Mouse (Mus musculus): ENCODE measurements around the gene Ifng. TPM values are rescaled to one million over a fixed set of nuclear protein-coding genes. Genes with fewer than 3 reads are reported as not detected.

The Ifng gene
- polyA plus RNA-seq, 1 experiment, result not detected

DNA sequence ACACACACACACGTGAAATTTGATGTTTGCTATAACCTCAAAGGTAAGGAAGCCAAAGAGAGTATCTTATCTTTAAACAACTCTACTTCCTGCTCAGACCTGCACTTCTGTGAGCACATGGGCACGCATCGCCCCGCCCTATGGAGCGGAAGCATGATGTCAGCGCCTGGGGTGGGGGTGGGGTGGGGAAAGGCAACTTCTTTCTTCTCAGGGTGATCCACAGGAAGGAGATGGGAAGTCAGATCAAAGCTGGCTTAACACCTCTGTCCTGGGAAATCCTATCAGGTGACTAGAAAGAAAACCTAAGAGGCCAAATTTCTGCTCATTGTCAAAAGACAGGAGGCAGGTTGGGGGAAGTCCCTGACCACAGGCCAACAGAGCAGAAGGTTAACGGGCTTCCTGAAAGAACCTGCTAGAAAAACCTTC, 21.8 kb upstream of the Ifng start:
- no peak for TF ChIP-seq MYOG (IDR thresholded peaks at IDR 0.05; ENCODE audit: control insufficient read depth in 1 of 3, insufficient read depth in 1 of 3, insufficient read length in 2 of 3, low read depth in 2 of 3)
- no peak for TF ChIP-seq E2F4 (IDR thresholded peaks at IDR 0.05; ENCODE audit: insufficient read depth)
- TF ChIP-seq CEBPB (IDR thresholded peaks at IDR 0.05; ENCODE audit: insufficient read depth, poor library complexity, severe bottlenecking), result no peak
- no peak for TF ChIP-seq TCF3 (IDR thresholded peaks at IDR 0.05; ENCODE audit: insufficient read length, low read depth)
- TF ChIP-seq POLR2AphosphoS2 (IDR thresholded peaks at IDR 0.05; ENCODE audit: insufficient read length, low read depth), result no peak
- no peak for TF ChIP-seq SRF (IDR thresholded peaks at IDR 0.05; ENCODE audit: control insufficient read depth, insufficient read length, low read depth)
- no peak for TF ChIP-seq POLR2A (IDR thresholded peaks at IDR 0.05; ENCODE audit: insufficient read length, low read depth)
- no peak for TF ChIP-seq USF1 (IDR thresholded peaks at IDR 0.05; ENCODE audit: low read depth)
- TF ChIP-seq TCF12 (IDR thresholded peaks at IDR 0.05; ENCODE audit: insufficient read depth, poor library complexity, severe bottlenecking), result no peak
- no peak for TF ChIP-seq MAX (IDR thresholded peaks at IDR 0.05; ENCODE audit: low read depth)
- no peak for TF ChIP-seq MYOD1 (IDR thresholded peaks at IDR 0.05; ENCODE audit: control insufficient read depth in 1 of 3, insufficient read length in 2 of 3, low read depth in 2 of 3)
- TF ChIP-seq REST (IDR thresholded peaks at IDR 0.05; ENCODE audit: insufficient read depth, insufficient read length), result no peak
- no peak overlapping the region for H3K4me2 ChIP-seq (ENCODE audit: low read depth)

DNA sequence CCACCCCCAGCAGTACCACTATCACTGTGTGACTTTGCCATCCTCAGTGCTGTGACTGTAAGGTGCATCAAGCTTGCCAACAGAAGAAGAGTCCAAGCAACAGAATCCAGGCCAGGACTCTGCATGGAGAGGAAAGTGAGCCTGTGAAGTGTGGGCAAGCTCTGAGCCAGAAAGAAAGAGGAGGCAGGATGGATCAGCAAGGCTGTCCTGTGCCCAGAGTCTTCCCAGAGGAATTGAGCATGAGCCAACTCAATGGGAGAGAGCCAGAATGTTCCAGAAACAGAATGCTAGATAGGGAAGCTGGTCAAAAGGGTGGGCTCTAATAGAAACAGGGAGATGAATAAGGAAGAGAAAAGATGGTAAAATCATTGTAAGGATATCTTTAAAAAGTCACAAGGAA, 19.9 kb upstream of the Ifng start:
- H3ac ChIP-seq (ENCODE audit: control insufficient read depth, insufficient read length), result no peak overlapping the region
- no peak overlapping the region for H3K4me3 ChIP-seq
- no peaks in the 10 kb centered on the region for H3K27me3 ChIP-seq (ENCODE audit: control insufficient read depth, insufficient read depth, insufficient read length)
- no peak overlapping the region for H3K4me2 ChIP-seq (ENCODE audit: low read depth)
- no peak for TF ChIP-seq CEBPB (IDR thresholded peaks at IDR 0.05; ENCODE audit: insufficient read depth, poor library complexity, severe bottlenecking)
- TF ChIP-seq POLR2AphosphoS2 (IDR thresholded peaks at IDR 0.05; ENCODE audit: insufficient read length, low read depth), result no peak
- TF ChIP-seq MYOD1 (IDR thresholded peaks at IDR 0.05; ENCODE audit: control insufficient read depth in 1 of 3, insufficient read length in 2 of 3, low read depth in 2 of 3), result no peak
- TF ChIP-seq USF1 (IDR thresholded peaks at IDR 0.05; ENCODE audit: low read depth), result no peak
- no peak for TF ChIP-seq TCF3 (IDR thresholded peaks at IDR 0.05; ENCODE audit: insufficient read length, low read depth)
- TF ChIP-seq MAX (IDR thresholded peaks at IDR 0.05; ENCODE audit: low read depth), result no peak
- no peak for TF ChIP-seq MYOG (IDR thresholded peaks at IDR 0.05; ENCODE audit: control insufficient read depth in 1 of 3, insufficient read depth in 1 of 3, insufficient read length in 2 of 3, low read depth in 2 of 3)
- no peak for TF ChIP-seq POLR2A (IDR thresholded peaks at IDR 0.05; ENCODE audit: insufficient read length, low read depth)
- no peak for TF ChIP-seq SRF (IDR thresholded peaks at IDR 0.05; ENCODE audit: control insufficient read depth, insufficient read length, low read depth)
- TF ChIP-seq REST (IDR thresholded peaks at IDR 0.05; ENCODE audit: insufficient read depth, insufficient read length), result no peak
- H3K36me3 ChIP-seq (ENCODE audit: control insufficient read depth, insufficient read depth), result no peaks in the 10 kb centered on the region
- H3K79me2 ChIP-seq (ENCODE audit: control insufficient read depth, insufficient read depth), result no peaks in the 10 kb centered on the region

More for the DNA sequence above, 21.8 kb upstream of the Ifng start:
- Histone ChIP-seq H3K27me3 (ENCODE audit: control insufficient read depth, insufficient read depth, insufficient read length) (no peaks in the 10 kb centered on the region), H3ac (ENCODE audit: control insufficient read depth, insufficient read length) (no peak overlapping the region), H3K79me2 (ENCODE audit: control insufficient read depth, insufficient read depth) (no peaks in the 10 kb centered on the region), H3K36me3 (ENCODE audit: control insufficient read depth, insufficient read depth) (no peaks in the 10 kb centered on the region), H3K4me3 (no peak overlapping the region)

DNA sequence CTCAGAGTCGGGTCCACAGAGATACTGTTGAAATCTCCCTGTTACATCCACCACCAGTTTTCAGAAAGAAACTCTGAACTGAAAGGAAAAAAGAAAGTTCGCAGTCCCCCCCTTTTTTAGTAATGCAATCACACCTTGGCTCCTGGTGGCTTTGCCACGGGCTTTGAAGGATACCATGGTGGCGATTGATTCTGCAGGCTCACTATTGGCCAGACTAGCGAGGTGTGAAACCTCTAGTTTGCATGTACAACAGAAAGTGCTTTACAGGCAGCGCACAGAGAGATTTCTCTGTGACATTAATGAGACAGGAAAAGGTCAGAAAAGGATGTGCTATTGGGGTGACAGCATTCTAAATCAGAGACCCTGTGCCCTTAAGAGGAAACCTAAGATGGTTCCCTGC, 5.3 kb upstream of the Ifng start:
- Histone ChIP-seq H3K79me2 (ENCODE audit: control insufficient read depth, insufficient read depth) (no peaks in the 10 kb centered on the region), H3ac (ENCODE audit: control insufficient read depth, insufficient read length) (no peak overlapping the region), H3K4me3 (no peak overlapping the region), H3K36me3 (ENCODE audit: control insufficient read depth, insufficient read depth) (no peaks in the 10 kb centered on the region), H3K27me3 (ENCODE audit: control insufficient read depth, insufficient read depth, insufficient read length) (no peaks in the 10 kb centered on the region), H3K4me2 (ENCODE audit: low read depth) (no peak overlapping the region)
- TF ChIP-seq CEBPB (IDR thresholded peaks at IDR 0.05; ENCODE audit: insufficient read depth, poor library complexity, severe bottlenecking) (no peak), TCF3 (IDR thresholded peaks at IDR 0.05; ENCODE audit: insufficient read length, low read depth) (no peak), POLR2A (IDR thresholded peaks at IDR 0.05; ENCODE audit: insufficient read length, low read depth) (no peak)

DNA sequence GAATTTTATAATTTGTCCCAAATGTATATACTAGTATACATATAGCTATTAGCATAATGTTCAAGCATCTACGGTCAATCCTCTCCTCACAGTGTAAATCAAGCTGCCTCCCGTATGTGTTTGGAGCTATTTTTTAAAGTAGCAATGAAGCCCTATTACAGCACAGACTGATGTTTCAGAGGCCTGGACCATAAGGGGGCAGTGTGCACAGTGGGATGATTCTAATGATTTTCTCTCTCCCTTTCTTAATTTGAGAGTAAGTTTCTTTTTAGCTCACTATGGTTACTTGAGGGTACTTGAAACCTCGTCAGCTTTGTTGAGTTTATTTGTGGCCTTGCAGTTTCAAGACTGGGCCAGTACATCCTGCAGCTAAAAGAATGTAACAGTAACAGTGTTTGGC, 1.1 kb downstream of the Ifng start:
- H3K36me3 ChIP-seq (ENCODE audit: control insufficient read depth, insufficient read depth), result no peaks in the 10 kb centered on the region
- no peak overlapping the region for H3K4me3 ChIP-seq
- H3K79me2 ChIP-seq (ENCODE audit: control insufficient read depth, insufficient read depth), result no peaks in the 10 kb centered on the region
- TF ChIP-seq POLR2A (IDR thresholded peaks at IDR 0.05; ENCODE audit: insufficient read length, low read depth), result no peak
- no peak for TF ChIP-seq E2F4 (IDR thresholded peaks at IDR 0.05; ENCODE audit: insufficient read depth)
- no peak for TF ChIP-seq TCF12 (IDR thresholded peaks at IDR 0.05; ENCODE audit: insufficient read depth, poor library complexity, severe bottlenecking)
- no peak for TF ChIP-seq TCF3 (IDR thresholded peaks at IDR 0.05; ENCODE audit: insufficient read length, low read depth)
- no peak for TF ChIP-seq MAX (IDR thresholded peaks at IDR 0.05; ENCODE audit: low read depth)
- TF ChIP-seq POLR2AphosphoS2 (IDR thresholded peaks at IDR 0.05; ENCODE audit: insufficient read length, low read depth), result no peak
- no peak for TF ChIP-seq USF1 (IDR thresholded peaks at IDR 0.05; ENCODE audit: low read depth)
- no peak for TF ChIP-seq CEBPB (IDR thresholded peaks at IDR 0.05; ENCODE audit: insufficient read depth, poor library complexity, severe bottlenecking)
- TF ChIP-seq MYOD1 (IDR thresholded peaks at IDR 0.05; ENCODE audit: control insufficient read depth in 1 of 3, insufficient read length in 2 of 3, low read depth in 2 of 3), result no peak
- TF ChIP-seq MYOG (IDR thresholded peaks at IDR 0.05; ENCODE audit: control insufficient read depth in 1 of 3, insufficient read depth in 1 of 3, insufficient read length in 2 of 3, low read depth in 2 of 3), result no peak
- H3K27me3 ChIP-seq (ENCODE audit: control insufficient read depth, insufficient read depth, insufficient read length), result no peaks in the 10 kb centered on the region
- H3K4me2 ChIP-seq (ENCODE audit: low read depth), result no peak overlapping the region
- H3ac ChIP-seq (ENCODE audit: control insufficient read depth, insufficient read length), result no peak overlapping the region

- Histone ChIP-seq H3K4me3 (no peak overlapping the region), H3K36me3 (ENCODE audit: control insufficient read depth, insufficient read depth) (no peaks in the 10 kb centered on the region), H3K79me2 (ENCODE audit: control insufficient read depth, insufficient read depth) (no peaks in the 10 kb centered on the region), H3ac (ENCODE audit: control insufficient read depth, insufficient read length) (no peak overlapping the region), H3K4me2 (ENCODE audit: low read depth) (peak overlapping the region; percentile 20), H3K27me3 (ENCODE audit: control insufficient read depth, insufficient read depth, insufficient read length) (no peaks in the 10 kb centered on the region)
- no peak for TF ChIP-seq SRF (IDR thresholded peaks at IDR 0.05; ENCODE audit: control insufficient read depth, insufficient read length, low read depth)
- TF ChIP-seq TCF3 (IDR thresholded peaks at IDR 0.05; ENCODE audit: insufficient read length, low read depth), result no peak
- no peak for TF ChIP-seq POLR2AphosphoS2 (IDR thresholded peaks at IDR 0.05; ENCODE audit: insufficient read length, low read depth)
- TF ChIP-seq REST (IDR thresholded peaks at IDR 0.05; ENCODE audit: insufficient read depth, insufficient read length), result no peak
- no peak for TF ChIP-seq MYOD1 (IDR thresholded peaks at IDR 0.05; ENCODE audit: control insufficient read depth in 1 of 3, insufficient read length in 2 of 3, low read depth in 2 of 3)
- TF ChIP-seq CEBPB (IDR thresholded peaks at IDR 0.05; ENCODE audit: insufficient read depth, poor library complexity, severe bottlenecking), result no peak
These were observed 2.2 kb downstream of the Ifng start for GRCm38 (mm10) chr10:118442999-118443398.

Data from myocyte (in vitro differentiated cells).